Mouse (Mus musculus) erythroblast, embryonic 14.5 days (primary cell): ENCODE results near the gene Dsn1.

Experiments used
- GATA1 ChIP-seq: IDR thresholded peaks from 2 replicates; pipeline ENCODE4 v1.6.1; 2012; ENCODE audit warnings: low read length, inconsistent platforms, mixed read lengths
- TAL1 ChIP-seq: IDR thresholded peaks from 3 replicates; pipeline ENCODE4 v1.6.1; 2012; ENCODE audit warnings: low read length, inconsistent platforms, mixed read lengths

DNA sequence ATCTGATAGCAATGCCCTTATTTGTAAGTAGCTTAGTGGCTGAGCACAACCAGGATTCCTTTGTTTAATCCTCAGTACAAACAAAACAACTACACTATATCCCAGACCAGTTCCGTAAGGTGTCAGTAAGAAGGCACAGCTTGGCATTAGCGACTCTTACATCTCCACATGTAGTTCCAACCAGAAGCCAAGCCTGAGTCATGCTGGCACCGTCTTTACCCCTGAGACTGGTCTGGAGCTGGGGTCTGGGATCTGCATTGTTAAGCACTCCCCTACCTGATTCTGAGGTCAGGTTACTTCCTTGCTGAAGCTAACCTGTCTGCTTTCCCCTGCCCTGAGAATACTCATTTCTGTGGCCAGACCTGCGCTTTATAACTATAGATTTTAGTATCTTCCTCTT is 38.5 kb downstream of the Dsn1 start:
- TF ChIP-seq TAL1, result no peak
- no peak for TF ChIP-seq GATA1
